Mouse (Mus musculus): Measurements from ENCODE around the gene Rsrc1.

DNA sequence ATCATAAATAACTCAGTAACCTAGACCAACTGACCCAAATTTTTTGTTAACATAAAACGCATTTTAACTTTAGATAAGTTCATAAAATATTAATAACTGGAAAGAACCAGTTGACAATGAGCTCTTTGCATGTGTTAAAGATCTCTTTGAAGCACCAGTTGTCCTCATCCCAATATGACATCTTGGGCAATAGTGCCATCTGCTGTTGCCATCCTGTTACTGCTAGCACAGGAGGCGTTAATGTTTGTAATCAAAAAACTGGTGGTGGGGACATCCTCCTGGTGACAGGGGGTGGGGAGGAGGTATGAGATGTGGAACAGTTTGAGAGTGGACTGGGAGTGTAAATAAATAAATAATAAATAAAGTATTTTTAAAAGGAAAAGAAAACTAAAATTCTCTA, 363.4 kb downstream of the Rsrc1 start:
- TF ChIP-seq TCF12 (IDR thresholded peaks at IDR 0.05; ENCODE audit: insufficient read depth, poor library complexity, severe bottlenecking) (no peak), MAX (IDR thresholded peaks at IDR 0.05; ENCODE audit: low read depth) (no peak), MYOD1 (IDR thresholded peaks at IDR 0.05; ENCODE audit: control insufficient read depth in 1 of 3, insufficient read length in 2 of 3, low read depth in 2 of 3) (no peak), USF1 (IDR thresholded peaks at IDR 0.05; ENCODE audit: low read depth) (no peak), POLR2A (IDR thresholded peaks at IDR 0.05; ENCODE audit: insufficient read length, low read depth) (no peak), E2F4 (IDR thresholded peaks at IDR 0.05; ENCODE audit: insufficient read depth) (no peak), MYOG (IDR thresholded peaks at IDR 0.05; ENCODE audit: control insufficient read depth in 1 of 3, insufficient read depth in 1 of 3, insufficient read length in 2 of 3, low read depth in 2 of 3) (no peak), TCF3 (IDR thresholded peaks at IDR 0.05; ENCODE audit: insufficient read length, low read depth) (no peak)

All from myocyte (in vitro differentiated cells).